Mouse (Mus musculus): ENCODE data around the gene Srf. TPM values are rescaled to one million over a fixed set of nuclear protein-coding genes. Genes with fewer than 3 reads are reported as not detected.

Srf gene
- polyA plus RNA-seq, 1 experiment from 2014 or later = 15.1 TPM

- no peaks in the 10 kb centered on the region for H3K27me3 ChIP-seq (ENCODE audit: insufficient read depth, low read length)
- DNase-seq (no peak), ATAC-seq (ENCODE audit: insufficient read depth) (no peak)
- H3K4me3 ChIP-seq (ENCODE audit: low read depth, low read length) = no peak overlapping the region
- H3K27ac ChIP-seq (ENCODE audit: low read depth) = no peak overlapping the region
- H3K4me2 ChIP-seq = no peak overlapping the region
- peaks cover 10% of the 10 kb centered on the region for H3K4me1 ChIP-seq (ENCODE audit: insufficient read depth)
- peaks cover 57% of the 10 kb centered on the region for H3K36me3 ChIP-seq (ENCODE audit: insufficient read depth)
- TF ChIP-seq CTCF (IDR thresholded peaks at IDR 0.05; ENCODE audit: low read depth) = no peak
- 92% methylated on average over 6 of the region's 6 CpGs for WGBS
- H3K9ac ChIP-seq = no peak overlapping the region
- no peaks in the 10 kb centered on the region for H3K9me3 ChIP-seq (ENCODE audit: low read depth, low read length)
Measured at GRCm38 (mm10) chr17:46551369-46551768, 4.6 kb downstream of the Srf start.

DNA sequence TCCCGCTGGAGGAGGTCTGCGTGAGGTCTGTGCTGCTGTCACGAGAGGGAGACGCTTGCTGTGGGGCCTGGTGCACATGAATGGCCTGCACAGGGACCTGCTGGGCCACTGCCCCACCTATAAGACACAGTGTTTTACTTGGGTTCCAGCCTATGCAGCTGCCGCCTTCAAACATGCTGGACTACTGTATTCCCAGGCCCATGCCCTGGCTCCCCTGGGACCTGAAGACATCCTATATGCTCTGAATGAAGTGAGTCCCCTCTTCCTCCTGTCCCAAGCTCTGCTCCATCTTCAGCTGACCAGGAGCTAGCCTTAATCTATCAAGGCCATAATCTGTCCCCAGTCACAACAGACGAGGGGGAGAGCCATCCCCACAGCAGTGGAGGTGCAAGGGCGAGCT lies 5.1 kb downstream of the Srf start:
- Histone ChIP-seq H3K4me2 (no peak overlapping the region), H3K27me3 (ENCODE audit: insufficient read depth, low read length) (peaks cover under 1% of the 10 kb centered on the region; the same call in 1 of the 2 replicates), H3K4me1 (ENCODE audit: insufficient read depth) (peaks cover 10% of the 10 kb centered on the region), H3K4me3 (ENCODE audit: low read depth, low read length) (no peak overlapping the region), H3K27ac (ENCODE audit: low read depth) (no peak overlapping the region), H3K9ac (no peak overlapping the region), H3K36me3 (ENCODE audit: insufficient read depth) (peaks cover 57% of the 10 kb centered on the region), H3K9me3 (ENCODE audit: low read depth, low read length) (no peaks in the 10 kb centered on the region)
- ATAC-seq (ENCODE audit: insufficient read depth) = no peak
- WGBS = 86% methylated on average over 7 of the region's 7 CpGs
- TF ChIP-seq CTCF (IDR thresholded peaks at IDR 0.05; ENCODE audit: low read depth) = no peak
- no peak for DNase-seq

DNA sequence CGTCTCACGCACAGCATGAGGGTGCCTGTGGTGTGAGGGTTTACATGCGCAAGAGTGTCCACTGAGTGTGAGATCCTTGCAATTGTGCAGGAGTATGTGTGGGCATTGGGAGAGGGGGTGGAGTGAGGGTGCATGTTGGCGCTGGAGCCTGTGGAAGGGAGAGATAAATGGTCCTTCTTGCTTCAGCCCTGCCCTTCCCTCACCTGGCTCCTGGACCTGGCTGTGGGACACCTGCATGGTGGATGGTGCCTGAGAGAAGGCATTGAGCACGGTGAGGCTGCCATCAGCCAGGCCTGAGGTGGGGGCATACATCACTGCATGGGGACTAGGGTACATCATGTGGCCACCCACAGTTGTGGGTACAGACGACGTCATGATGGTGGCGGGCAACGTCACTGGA lies 6.3 kb downstream of the Srf start:
- no peak for DNase-seq
- no peak overlapping the region for H3K4me2 ChIP-seq
- H3K27me3 ChIP-seq (ENCODE audit: insufficient read depth, low read length) = peaks cover 5% of the 10 kb centered on the region; the same call in 1 of the 2 replicates
- H3K9ac ChIP-seq = no peak overlapping the region
- no peak overlapping the region for H3K27ac ChIP-seq (ENCODE audit: low read depth)
- no peak for ATAC-seq (ENCODE audit: insufficient read depth)
- 84% methylated on average over 9 of the region's 9 CpGs for WGBS
- peaks cover 10% of the 10 kb centered on the region for H3K4me1 ChIP-seq (ENCODE audit: insufficient read depth)
- no peak for TF ChIP-seq CTCF (IDR thresholded peaks at IDR 0.05; ENCODE audit: low read depth)
- peaks cover 57% of the 10 kb centered on the region for H3K36me3 ChIP-seq (ENCODE audit: insufficient read depth)
- H3K9me3 ChIP-seq (ENCODE audit: low read depth, low read length) = no peaks in the 10 kb centered on the region
- H3K4me3 ChIP-seq (ENCODE audit: low read depth, low read length) = no peak overlapping the region

GRCm38 (mm10) chr17:46549193-46549592 lies 6.8 kb downstream of the Srf start:
- H3K9ac ChIP-seq = no peak overlapping the region
- peak; percentile 77 for TF ChIP-seq CTCF (IDR thresholded peaks at IDR 0.05; ENCODE audit: low read depth)
- peak; percentile 78 for DNase-seq
- H3K4me2 ChIP-seq = no peak overlapping the region
- H3K9me3 ChIP-seq (ENCODE audit: low read depth, low read length) = no peaks in the 10 kb centered on the region
- ATAC-seq (ENCODE audit: insufficient read depth) = no peak
- WGBS = 31% methylated on average over 8 of the region's 8 CpGs
- peaks cover 57% of the 10 kb centered on the region for H3K36me3 ChIP-seq (ENCODE audit: insufficient read depth)
- H3K27ac ChIP-seq (ENCODE audit: low read depth) = no peak overlapping the region
- no peak overlapping the region for H3K4me3 ChIP-seq (ENCODE audit: low read depth, low read length)
- H3K4me1 ChIP-seq (ENCODE audit: insufficient read depth) = peaks cover 8% of the 10 kb centered on the region
- peaks cover 5% of the 10 kb centered on the region; the same call in 1 of the 2 replicates for H3K27me3 ChIP-seq (ENCODE audit: insufficient read depth, low read length)

DNA sequence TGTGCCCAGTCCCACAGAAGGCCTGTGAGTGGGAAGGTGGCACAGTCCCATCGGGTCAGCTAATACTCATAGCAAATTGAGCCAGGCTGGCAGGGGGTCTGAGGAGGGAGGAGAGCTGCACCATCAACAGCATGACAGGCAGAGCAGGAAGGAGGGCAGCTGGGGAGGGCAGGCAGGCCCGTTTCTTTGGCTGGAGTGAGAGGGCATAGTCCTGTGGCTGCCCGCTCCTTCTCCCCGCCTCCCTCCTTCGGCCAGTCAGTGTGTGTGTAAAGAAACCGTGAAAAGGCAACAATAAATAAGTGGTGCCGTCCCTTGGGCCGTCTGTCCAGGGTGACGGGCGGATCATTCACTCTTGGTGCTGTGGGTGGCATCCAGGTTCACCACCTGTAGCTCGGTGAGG lies 7.2 kb downstream of the Srf start:
- ATAC-seq (ENCODE audit: insufficient read depth) = no peak
- no peak overlapping the region for H3K4me3 ChIP-seq (ENCODE audit: low read depth, low read length)
- peaks cover 57% of the 10 kb centered on the region for H3K36me3 ChIP-seq (ENCODE audit: insufficient read depth)
- TF ChIP-seq CTCF (IDR thresholded peaks at IDR 0.05; ENCODE audit: low read depth) = no peak
- peaks cover 5% of the 10 kb centered on the region; the same call in 1 of the 2 replicates for H3K27me3 ChIP-seq (ENCODE audit: insufficient read depth, low read length)
- H3K4me2 ChIP-seq = no peak overlapping the region
- no peak for DNase-seq
- no peak overlapping the region for H3K9ac ChIP-seq
- H3K9me3 ChIP-seq (ENCODE audit: low read depth, low read length) = no peaks in the 10 kb centered on the region
- 57% methylated on average over 10 of the region's 11 CpGs for WGBS
- no peak overlapping the region for H3K27ac ChIP-seq (ENCODE audit: low read depth)
- H3K4me1 ChIP-seq (ENCODE audit: insufficient read depth) = peaks cover 5% of the 10 kb centered on the region; the same call in 1 of the 2 replicates

- Histone ChIP-seq H3K9ac (no peak overlapping the region), H3K36me3 (ENCODE audit: insufficient read depth) (peaks cover 61% of the 10 kb centered on the region), H3K4me2 (no peak overlapping the region), H3K4me1 (ENCODE audit: insufficient read depth) (no peaks in the 10 kb centered on the region; the same call in 1 of the 2 replicates), H3K4me3 (ENCODE audit: low read depth, low read length) (no peak overlapping the region), H3K27me3 (ENCODE audit: insufficient read depth, low read length) (peaks cover 5% of the 10 kb centered on the region; the same call in 1 of the 2 replicates), H3K27ac (ENCODE audit: low read depth) (no peak overlapping the region), H3K9me3 (ENCODE audit: low read depth, low read length) (no peaks in the 10 kb centered on the region)
- TF ChIP-seq CTCF (IDR thresholded peaks at IDR 0.05; ENCODE audit: low read depth) = no peak
- no peak for DNase-seq
- 30% methylated on average over 3 of the region's 3 CpGs for WGBS
- no peak for ATAC-seq (ENCODE audit: insufficient read depth)
Measured at GRCm38 (mm10) chr17:46547923-46548322, 8.1 kb downstream of the Srf start.

GRCm38 (mm10) chr17:46546995-46547394 lies 9.0 kb downstream of the Srf start:
- H3K4me1 ChIP-seq (ENCODE audit: insufficient read depth) = no peaks in the 10 kb centered on the region; the same call in 1 of the 2 replicates
- no peaks in the 10 kb centered on the region for H3K9me3 ChIP-seq (ENCODE audit: low read depth, low read length)
- H3K9ac ChIP-seq = no peak overlapping the region
- ATAC-seq (ENCODE audit: insufficient read depth) (no peak), DNase-seq (peak; percentile 34)
- peaks cover 52% of the 10 kb centered on the region for H3K36me3 ChIP-seq (ENCODE audit: insufficient read depth)
- H3K4me2 ChIP-seq = peak overlapping the region; percentile 79; the same call in 1 of the 2 replicates
- H3K27ac ChIP-seq (ENCODE audit: low read depth) = no peak overlapping the region
- 26% methylated on average over 8 of the region's 8 CpGs for WGBS
- peaks cover 5% of the 10 kb centered on the region; the same call in 1 of the 2 replicates for H3K27me3 ChIP-seq (ENCODE audit: insufficient read depth, low read length)
- TF ChIP-seq CTCF (IDR thresholded peaks at IDR 0.05; ENCODE audit: low read depth) = no peak
- no peak overlapping the region for H3K4me3 ChIP-seq (ENCODE audit: low read depth, low read length)
